Mouse (Mus musculus): ENCODE measurements around the gene 4930438A08Rik. TPM values are rescaled to one million over a fixed set of nuclear protein-coding genes. Genes with fewer than 3 reads are reported as not detected.
A peak's percentile ranks its signal among the peaks of the same experiment; 100 is the strongest.
"Not testable (repeated sequence)": the region's sequence is repeated elsewhere in the genome, so short reads cannot be mapped to it uniquely, and the experiment has no call there.

The 4930438A08Rik gene
- polyA plus RNA-seq, 1 experiment from 2014 or later = not detected

DNA sequence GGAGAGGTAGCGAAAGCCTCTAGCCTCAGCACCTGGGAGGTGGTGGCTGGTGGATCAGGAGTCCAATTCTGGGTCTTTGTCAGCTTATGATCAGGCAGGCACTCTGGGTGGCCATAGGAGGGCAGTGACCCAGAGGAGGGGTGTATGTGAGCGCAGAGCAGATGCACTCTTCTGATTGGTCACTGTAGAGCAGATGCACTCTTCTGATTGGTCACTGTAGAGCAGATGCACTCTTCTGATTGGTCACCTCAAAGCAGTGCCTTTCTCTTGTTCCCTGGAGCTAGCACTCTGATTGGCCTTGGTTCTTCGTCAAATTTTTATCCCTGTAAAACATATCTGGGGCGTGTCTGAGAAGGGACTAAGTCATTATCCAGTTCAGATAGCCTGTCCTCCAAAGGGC lies 18.2 kb downstream of the 4930438A08Rik start:
- no peak for ATAC-seq (ENCODE audit: low FRiP score)
- H3K4me3 ChIP-seq (ENCODE audit: low read depth, low read length) = no peak overlapping the region
- no peak for DNase-seq (ENCODE audit: low spot score)
- H3K4me1 ChIP-seq (replicated peaks; ENCODE audit: control insufficient read depth, insufficient read depth, low read length) = no peaks in the 10 kb centered on the region
- no peak overlapping the region for H3K9ac ChIP-seq (ENCODE audit: low read depth, low read length)
- H3K27ac ChIP-seq (ENCODE audit: low read depth, low read length) = no peak overlapping the region
- H3K36me3 ChIP-seq (ENCODE audit: control insufficient read depth, insufficient read depth, low read length) = no peaks in the 10 kb centered on the region
- no peaks in the 10 kb centered on the region for H3K9me3 ChIP-seq (ENCODE audit: control insufficient read depth, low read length)
- no peaks in the 10 kb centered on the region for H3K27me3 ChIP-seq (ENCODE audit: control insufficient read depth, insufficient read depth, low read length)
- H3K4me2 ChIP-seq (replicated peaks; ENCODE audit: low read depth, low read length) = no peak overlapping the region
- WGBS = 57% methylated on average over 4 of the region's 4 CpGs

DNA sequence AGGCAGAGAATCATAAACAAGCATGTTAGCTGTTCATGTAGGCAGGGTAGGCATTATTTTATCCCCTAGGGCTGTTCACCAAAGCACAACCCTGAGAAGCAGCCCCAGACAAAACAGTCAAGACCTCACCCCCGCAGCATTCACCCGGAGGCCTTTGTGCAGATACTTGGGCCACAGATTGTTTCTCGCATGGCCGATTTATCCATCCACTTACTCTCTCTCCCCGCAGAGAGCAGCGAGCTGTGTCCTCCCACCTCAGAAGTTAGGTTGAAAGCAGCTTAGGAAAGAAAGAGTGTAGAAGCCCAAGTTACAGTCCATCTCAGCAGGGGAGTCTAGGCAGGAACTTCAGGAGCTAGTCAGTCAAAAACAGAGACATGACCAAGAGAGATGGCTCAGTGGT lies 22.8 kb downstream of the 4930438A08Rik start:
- Histone ChIP-seq H3K9ac (ENCODE audit: low read depth, low read length) (no peak overlapping the region), H3K36me3 (ENCODE audit: control insufficient read depth, insufficient read depth, low read length) (no peaks in the 10 kb centered on the region), H3K4me3 (ENCODE audit: low read depth, low read length) (no peak overlapping the region), H3K4me1 (replicated peaks; ENCODE audit: control insufficient read depth, insufficient read depth, low read length) (no peaks in the 10 kb centered on the region), H3K4me2 (replicated peaks; ENCODE audit: low read depth, low read length) (no peak overlapping the region), H3K27ac (ENCODE audit: low read depth, low read length) (no peak overlapping the region), H3K27me3 (ENCODE audit: control insufficient read depth, insufficient read depth, low read length) (no peaks in the 10 kb centered on the region), H3K9me3 (ENCODE audit: control insufficient read depth, low read length) (no peaks in the 10 kb centered on the region)
- ATAC-seq (ENCODE audit: low FRiP score) (no peak), DNase-seq (ENCODE audit: low spot score) (no peak)
- WGBS = 56% methylated on average over 6 of the region's 6 CpGs

GRCm38 (mm10) chr11:58301057-58301456 lies 26.5 kb downstream of the 4930438A08Rik start:
- ATAC-seq (ENCODE audit: low FRiP score) = peak; percentile 25; the same call in 1 of the 2 replicates
- Histone ChIP-seq H3K27me3 (ENCODE audit: control insufficient read depth, insufficient read depth, low read length) (no peaks in the 10 kb centered on the region), H3K4me3 (ENCODE audit: low read depth, low read length) (peak overlapping the region; percentile 18), H3K36me3 (ENCODE audit: control insufficient read depth, insufficient read depth, low read length) (no peaks in the 10 kb centered on the region), H3K4me2 (replicated peaks; ENCODE audit: low read depth, low read length) (peak overlapping the region; percentile 34), H3K4me1 (replicated peaks; ENCODE audit: control insufficient read depth, insufficient read depth, low read length) (no peaks in the 10 kb centered on the region), H3K27ac (ENCODE audit: low read depth, low read length) (no peak overlapping the region), H3K9me3 (ENCODE audit: control insufficient read depth, low read length) (no peaks in the 10 kb centered on the region), H3K9ac (ENCODE audit: low read depth, low read length) (no peak overlapping the region)
- 15% methylated on average over 13 of the region's 13 CpGs for WGBS
- DNase-seq (ENCODE audit: low spot score) = peak; percentile 89

DNA sequence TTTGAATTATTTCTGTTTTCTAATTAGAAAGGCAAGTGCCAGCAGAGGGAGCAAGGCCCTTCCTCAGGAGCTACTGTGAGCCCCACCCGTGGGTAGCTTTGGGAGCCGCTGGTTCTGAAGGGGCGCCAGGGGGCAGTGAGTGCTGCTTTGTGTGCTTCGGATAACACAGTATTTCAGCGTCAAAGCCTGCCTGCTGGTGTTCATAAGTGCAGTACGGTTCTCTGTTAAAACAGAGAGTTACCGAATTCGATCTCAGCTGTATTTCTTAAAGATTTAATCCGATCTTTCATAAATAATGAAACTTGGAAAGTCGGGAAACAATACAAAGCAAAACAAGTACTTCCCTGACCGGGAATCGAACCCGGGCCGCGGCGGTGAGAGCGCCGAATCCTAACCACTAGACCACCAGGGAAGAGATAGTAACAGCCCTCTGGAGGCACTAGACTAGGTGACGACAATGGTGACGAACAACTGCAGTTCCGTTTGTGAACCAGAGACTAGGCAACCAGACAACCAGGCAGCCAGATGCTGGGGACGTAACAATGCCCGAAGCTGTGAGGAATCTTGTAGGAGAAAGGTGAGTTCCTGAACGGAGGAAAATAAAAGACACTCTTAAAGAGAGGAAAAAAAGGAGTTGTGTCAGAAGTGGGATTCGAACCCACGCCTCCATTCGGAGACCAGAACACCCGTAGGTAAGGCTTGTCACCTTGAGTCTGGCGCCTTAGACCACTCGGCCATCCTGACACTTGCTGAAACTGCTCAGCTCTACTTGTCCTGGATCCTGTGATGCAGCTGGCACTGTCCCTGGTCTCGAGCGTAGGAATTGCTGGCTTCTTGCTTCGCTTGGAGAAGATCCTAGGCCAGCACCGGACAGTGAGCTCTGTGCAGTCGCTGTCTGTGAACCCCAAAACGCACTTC lies 27.5 kb downstream of the 4930438A08Rik start:
- Histone ChIP-seq H3K36me3 (ENCODE audit: control insufficient read depth, insufficient read depth, low read length) (no peaks in the 10 kb centered on the region), H3K4me3 (ENCODE audit: low read depth, low read length) (peak overlapping the region; percentile 60), H3K4me2 (replicated peaks; ENCODE audit: low read depth, low read length) (peak overlapping the region; percentile 30), H3K4me1 (replicated peaks; ENCODE audit: control insufficient read depth, insufficient read depth, low read length) (no peaks in the 10 kb centered on the region), H3K9me3 (ENCODE audit: control insufficient read depth, low read length) (no peaks in the 10 kb centered on the region), H3K27ac (ENCODE audit: low read depth, low read length) (peak overlapping the region; percentile 84), H3K9ac (ENCODE audit: low read depth, low read length) (peak overlapping the region; percentile 56), H3K27me3 (ENCODE audit: control insufficient read depth, insufficient read depth, low read length) (no peaks in the 10 kb centered on the region)
- DNase-seq (ENCODE audit: low spot score) = peak; percentile 100
- under 1% methylated on average over 36 of the region's 36 CpGs for WGBS
- peak; percentile 92 for ATAC-seq (ENCODE audit: low FRiP score)

- H3K9me3 ChIP-seq (ENCODE audit: control insufficient read depth, low read length) = no peaks in the 10 kb centered on the region
- H3K4me3 ChIP-seq (ENCODE audit: low read depth, low read length) = peak overlapping the region; percentile 60
- H3K27me3 ChIP-seq (ENCODE audit: control insufficient read depth, insufficient read depth, low read length) = no peaks in the 10 kb centered on the region
- H3K9ac ChIP-seq (ENCODE audit: low read depth, low read length) = peak overlapping the region; percentile 54
- peak overlapping the region; percentile 84 for H3K27ac ChIP-seq (ENCODE audit: low read depth, low read length)
- DNase-seq (ENCODE audit: low spot score) (no peak), ATAC-seq (ENCODE audit: low FRiP score) (peak; percentile 54)
- 1% methylated on average over 26 of the region's 26 CpGs for WGBS
- H3K4me1 ChIP-seq (replicated peaks; ENCODE audit: control insufficient read depth, insufficient read depth, low read length) = no peaks in the 10 kb centered on the region
- H3K4me2 ChIP-seq (replicated peaks; ENCODE audit: low read depth, low read length) = peak overlapping the region; percentile 30
- no peaks in the 10 kb centered on the region for H3K36me3 ChIP-seq (ENCODE audit: control insufficient read depth, insufficient read depth, low read length)
Measured at GRCm38 (mm10) chr11:58302774-58303445, 28.3 kb downstream of the 4930438A08Rik start.

- H3K9me3 ChIP-seq (ENCODE audit: control insufficient read depth, low read length) = no peaks in the 10 kb centered on the region
- DNase-seq (ENCODE audit: low spot score) (peak; percentile 36), ATAC-seq (ENCODE audit: low FRiP score) (no peak)
- no peaks in the 10 kb centered on the region for H3K27me3 ChIP-seq (ENCODE audit: control insufficient read depth, insufficient read depth, low read length)
- no peaks in the 10 kb centered on the region for H3K4me1 ChIP-seq (replicated peaks; ENCODE audit: control insufficient read depth, insufficient read depth, low read length)
- H3K9ac ChIP-seq (ENCODE audit: low read depth, low read length) = no peak overlapping the region
- no peak overlapping the region for H3K4me3 ChIP-seq (ENCODE audit: low read depth, low read length)
- WGBS = 18% methylated on average over 7 of the region's 7 CpGs
- no peaks in the 10 kb centered on the region for H3K36me3 ChIP-seq (ENCODE audit: control insufficient read depth, insufficient read depth, low read length)
- no peak overlapping the region for H3K27ac ChIP-seq (ENCODE audit: low read depth, low read length)
- H3K4me2 ChIP-seq (replicated peaks; ENCODE audit: low read depth, low read length) = no peak overlapping the region; the same call in 1 of the 2 replicates
Measured at GRCm38 (mm10) chr11:58303594-58303993, 29.0 kb downstream of the 4930438A08Rik start.

DNA sequence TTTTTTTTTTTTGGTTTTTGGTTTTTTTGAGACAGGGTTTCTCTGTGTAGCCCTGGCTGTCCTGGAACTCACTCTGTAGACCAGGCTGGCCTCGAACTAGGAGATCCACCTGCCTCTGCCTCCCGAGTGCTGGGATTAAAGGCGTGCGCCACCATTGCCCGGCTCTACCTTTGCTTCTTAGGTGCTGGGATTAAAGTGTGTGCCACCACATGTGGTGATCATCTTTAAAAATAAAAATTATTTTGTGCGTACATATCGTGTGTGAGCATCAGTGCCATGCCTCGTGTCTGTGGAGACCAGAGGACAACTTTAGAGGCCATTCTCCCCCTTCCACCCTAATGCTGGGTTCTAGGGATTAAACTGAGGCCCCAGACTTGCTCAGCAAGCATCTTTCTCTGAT lies 30.7 kb downstream of the 4930438A08Rik start:
- WGBS = 91% methylated on average over 8 of the region's 8 CpGs
- H3K36me3 ChIP-seq (ENCODE audit: control insufficient read depth, insufficient read depth, low read length); H3K9ac ChIP-seq (ENCODE audit: low read depth, low read length); H3K4me1 ChIP-seq (replicated peaks; ENCODE audit: control insufficient read depth, insufficient read depth, low read length); H3K4me2 ChIP-seq (replicated peaks; ENCODE audit: low read depth, low read length); DNase-seq (ENCODE audit: low spot score); H3K9me3 ChIP-seq (ENCODE audit: control insufficient read depth, low read length); ATAC-seq (ENCODE audit: low FRiP score); H3K27me3 ChIP-seq (ENCODE audit: control insufficient read depth, insufficient read depth, low read length); H3K27ac ChIP-seq (ENCODE audit: low read depth, low read length); H3K4me3 ChIP-seq (ENCODE audit: low read depth, low read length): not testable (repeated sequence)

DNA sequence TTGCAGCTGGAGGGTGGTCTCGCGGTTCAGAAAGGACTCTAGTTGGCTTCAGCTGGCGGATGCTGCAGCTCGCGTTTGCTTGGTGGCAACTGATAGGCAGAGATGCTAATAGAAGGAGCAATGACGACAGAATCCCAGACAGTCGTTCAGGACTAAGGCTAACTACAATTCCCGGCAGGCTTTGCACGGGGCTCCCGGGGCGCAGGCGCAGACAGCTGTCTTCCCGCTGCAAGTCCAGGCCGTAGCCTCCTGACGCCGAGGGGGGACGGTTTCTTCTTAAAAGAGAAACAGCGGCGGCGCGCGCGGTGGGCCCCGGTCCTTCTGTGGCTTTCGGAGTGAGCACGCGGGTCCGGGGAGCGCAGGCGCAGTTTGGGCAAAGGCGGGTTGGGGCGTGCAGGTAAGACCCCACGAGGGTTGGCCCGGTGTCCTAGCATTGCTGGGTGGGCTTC lies 32.3 kb downstream of the 4930438A08Rik start, which contains the start of gene Zfp692:
Zfp692 (plus strand) TSS at position 210 of the 449 bp plus-strand sequence.
- Histone ChIP-seq H3K4me3 (ENCODE audit: low read depth, low read length) (peak within 1 kb of the TSS; percentile 45), H3K27ac (ENCODE audit: low read depth, low read length) (peak within 1 kb of the TSS; percentile 56), H3K4me1 (replicated peaks; ENCODE audit: control insufficient read depth, insufficient read depth, low read length) (no peaks in the 10 kb centered on the region), H3K36me3 (ENCODE audit: control insufficient read depth, insufficient read depth, low read length) (no peaks in the 10 kb centered on the region), H3K27me3 (ENCODE audit: control insufficient read depth, insufficient read depth, low read length) (no peaks in the 10 kb centered on the region), H3K9me3 (ENCODE audit: control insufficient read depth, low read length) (no peaks in the 10 kb centered on the region), H3K9ac (ENCODE audit: low read depth, low read length) (peak within 1 kb of the TSS; percentile 53), H3K4me2 (replicated peaks; ENCODE audit: low read depth, low read length) (peak within 1 kb of the TSS; percentile 69)
- ATAC-seq (ENCODE audit: low FRiP score) (peak; percentile 79), DNase-seq (ENCODE audit: low spot score) (peak; percentile 97)
- WGBS = under 1% methylated on average over 34 of the region's 34 CpGs
